Comparison of ENCODE assay signal across 8 mouse cellular contexts in genomic region chr19:10041388-10042148, GRCm38 (mm10). TPM values are rescaled to one million over a fixed set of nuclear protein-coding genes. Genes with fewer than 3 reads are reported as not detected.
DNase-seq lines count a peak whose midpoint lies in the region; ATAC-seq and TF ChIP-seq lines count a peak whose summit lies in the region.

Gene Fads3 (plus strand): TSS chr19:10041569.

- no peak for TF ChIP-seq CTCF in ES-Bruce4 (IDR thresholded peaks at IDR 0.05; ENCODE audit: low read depth, low read length)
- no peak for TF ChIP-seq CTCF in lung, adult 2 months (IDR thresholded peaks at IDR 0.05; ENCODE audit: insufficient read depth, low read length)

- ATAC-seq in forebrain, embryonic 16.5 days: peak; percentile 88
- peak; percentile 92 for ATAC-seq in neural tube, embryonic 15.5 days (ENCODE audit: low FRiP score)

- H3K9ac ChIP-seq in ES-Bruce4 (ENCODE audit: low read depth, poor library complexity, severe bottlenecking): peak within 1 kb of the TSS; percentile 64
- H3K9ac ChIP-seq in forebrain, embryonic 16.5 days (replicated peaks; ENCODE audit: low read depth, low read length): peak within 1 kb of the TSS; percentile 82
- H3K9ac ChIP-seq in neural tube, embryonic 15.5 days (replicated peaks): peak within 1 kb of the TSS; percentile 79

- DNase-seq in cerebellum, adult 11-12 months: peak; percentile 86
- DNase-seq in heart, postnatal 14 days: peak; percentile 88 to 91
- DNase-seq in large intestine, adult 2 months (ENCODE audit: low read depth, low spot score): no peak
- peak; percentile 85 for DNase-seq in lung, adult 2 months
- DNase-seq in testis, postnatal 10 days (ENCODE audit: low spot score): peak; percentile 85

- intact Hi-C loops in heart, postnatal 14 days (cut with DNase I): loop anchor here (2.0 to 5.0 kb wide), 2 partner anchors 59 to 156 kb away; partner anchors contain the start of gene Fads2

- H3K27me3 ChIP-seq in ES-Bruce4 (ENCODE audit: control insufficient read depth, insufficient read depth, low read length, poor library complexity, severe bottlenecking): 0 out of 2 replicates have a peak, but pooled peaks cover 5% of the 10 kb centered on the region
- H3K27me3 ChIP-seq in forebrain, embryonic 16.5 days (replicated peaks; ENCODE audit: control insufficient read depth, insufficient read depth, low read length): no peaks in the 10 kb centered on the region
- no peaks in the 10 kb centered on the region for H3K27me3 ChIP-seq in neural tube, embryonic 15.5 days (replicated peaks)

- H3K36me3 ChIP-seq in ES-Bruce4 (ENCODE audit: control insufficient read depth, insufficient read depth, low read length, poor library complexity, severe bottlenecking): no peaks in the 10 kb centered on the region
- no peaks in the 10 kb centered on the region for H3K36me3 ChIP-seq in forebrain, embryonic 16.5 days (ENCODE audit: control insufficient read depth, insufficient read depth)
- H3K36me3 ChIP-seq in neural tube, embryonic 15.5 days: no peaks in the 10 kb centered on the region

- H3K9me3 ChIP-seq in ES-Bruce4 (replicated peaks; ENCODE audit: control insufficient read depth, insufficient read depth, low read length, poor library complexity, severe bottlenecking): no peaks in the 10 kb centered on the region
- no peaks in the 10 kb centered on the region for H3K9me3 ChIP-seq in forebrain, embryonic 16.5 days (ENCODE audit: control insufficient read depth, low read length)
- H3K9me3 ChIP-seq in neural tube, embryonic 15.5 days (replicated peaks): no peaks in the 10 kb centered on the region

- no peak within 1 kb of the TSS for H3K27ac ChIP-seq in ES-Bruce4 (ENCODE audit: insufficient read depth, low read length)
- H3K27ac ChIP-seq in forebrain, embryonic 16.5 days (ENCODE audit: low read length): no peak within 1 kb of the TSS; the same call in 1 of the 2 replicates
- H3K27ac ChIP-seq in neural tube, embryonic 15.5 days (replicated peaks): peak within 1 kb of the TSS; percentile 69

- H3K4me2 ChIP-seq in forebrain, embryonic 16.5 days (ENCODE audit: low read length): peak within 1 kb of the TSS; percentile 97
- H3K4me2 ChIP-seq in neural tube, embryonic 15.5 days: peak within 1 kb of the TSS; percentile 96

- no peak for TF ChIP-seq EP300 in ES-Bruce4 (IDR thresholded peaks at IDR 0.05; ENCODE audit: insufficient read depth, low read depth, low read length)

- no peak for TF ChIP-seq POLR2A in ES-Bruce4 (IDR thresholded peaks at IDR 0.05; ENCODE audit: insufficient read depth, low read length)
- TF ChIP-seq POLR2A in lung, adult 2 months (IDR thresholded peaks at IDR 0.05; ENCODE audit: borderline replicate concordance, extremely low read depth, low read depth, low read length): peak; percentile 89

- H3K4me1 ChIP-seq in ES-Bruce4 (ENCODE audit: control insufficient read depth, insufficient read depth, low read length): no peaks in the 10 kb centered on the region
- peaks cover 21% of the 10 kb centered on the region for H3K4me1 ChIP-seq in forebrain, embryonic 16.5 days (replicated peaks; ENCODE audit: control insufficient read depth, insufficient read depth, low read length)
- peaks cover 11% of the 10 kb centered on the region for H3K4me1 ChIP-seq in lung, adult 2 months (ENCODE audit: control insufficient read depth, insufficient read depth, low read length)
- peaks cover 38% of the 10 kb centered on the region for H3K4me1 ChIP-seq in neural tube, embryonic 15.5 days

- under 1% methylated on average over 68 of the region's 69 CpGs for WGBS in forebrain, embryonic 16.5 days
- WGBS in large intestine, adult 2 months: under 1% methylated on average over 69 of the region's 69 CpGs
- 1% methylated on average over 69 of the region's 69 CpGs for WGBS in lung, adult 2 months
- under 1% methylated on average over 67 of the region's 69 CpGs for WGBS in neural tube, embryonic 15.5 days

- peak within 1 kb of the TSS; percentile 62 for H3K4me3 ChIP-seq in ES-Bruce4 (ENCODE audit: low read depth, low read length)
- H3K4me3 ChIP-seq in forebrain, embryonic 16.5 days (replicated peaks; ENCODE audit: low read length): peak within 1 kb of the TSS; percentile 78
- H3K4me3 ChIP-seq in lung, adult 2 months (replicated peaks; ENCODE audit: extremely low read depth, low read depth, low read length): peak within 1 kb of the TSS; percentile 61
- peak within 1 kb of the TSS; percentile 74 for H3K4me3 ChIP-seq in neural tube, embryonic 15.5 days (replicated peaks)

RNA-seq across cellular contexts. Expression of gene Fads3, which starts in this region (rescaled TPM):
- polyA plus RNA-seq in ES-Bruce4 (2011; ENCODE audit: insufficient read depth, insufficient read length, low read depth, missing spikeins): 0.81 and 3.1 TPM in 2 replicates
- 14.1 and 20.9 TPM in 2 replicates for polyA plus RNA-seq in forebrain, embryonic 16.5 days (2015; fragmentation: Nextera tagmentation; extraction: Ambion mirVana)
- 10 to 100 TPM; 33.0 to 36.3 TPM for total RNA-seq in heart, postnatal 14 days (2021)
- 26.0 and 30.2 TPM in 2 replicates for polyA plus RNA-seq in large intestine, adult 2 months (2012; rRNA removed)
- 283 and 341 TPM in 2 replicates for polyA plus RNA-seq in lung, adult 2 months (2012; rRNA removed)
- 30.3 and 32.3 TPM in 2 replicates for polyA plus RNA-seq in neural tube, embryonic 15.5 days (2015; fragmentation: Nextera tagmentation; extraction: Ambion mirVana)
